Mouse (Mus musculus) lung, postnatal 10 days (tissue): ENCODE data around the gene Gm47996.
"Not testable (repeated sequence)": the region's sequence is repeated elsewhere in the genome, so short reads cannot be mapped to it uniquely, and the experiment has no call there.

ENCODE experiments used
- DNase-seq: peaks from one replicate; pipeline ENCODE4 v3.0.0; 2021

Gene Gm47996

GRCm38 (mm10) chr1:151208493-151208892 is 1.4 kb upstream of the Gm47996 start:
- DNase-seq = not testable (repeated sequence)

- not testable (repeated sequence) for DNase-seq
These were observed 987 bp upstream of the Gm47996 start for GRCm38 (mm10) chr1:151208944-151209343.

- not testable (repeated sequence) for DNase-seq
These were observed 1.7 kb downstream of the Gm47996 start for GRCm38 (mm10) chr1:151211666-151212065.

- no peak for DNase-seq
These were observed 4.9 kb downstream of the Gm47996 start for GRCm38 (mm10) chr1:151214862-151215261.

- no peak for DNase-seq
These were observed 6.1 kb downstream of the Gm47996 start for GRCm38 (mm10) chr1:151215985-151216384.

GRCm38 (mm10) chr1:151216417-151216816 is 6.5 kb downstream of the Gm47996 start:
- no peak for DNase-seq

- DNase-seq = no peak
These were observed 9.1 kb downstream of the Gm47996 start for GRCm38 (mm10) chr1:151219045-151219444.

- no peak for DNase-seq
These were observed 10.2 kb downstream of the Gm47996 start for GRCm38 (mm10) chr1:151220098-151220497.

- no peak for DNase-seq
These were observed 12.8 kb downstream of the Gm47996 start for GRCm38 (mm10) chr1:151222561-151223267.

GRCm38 (mm10) chr1:151223377-151223776 is 13.4 kb downstream of the Gm47996 start:
- no peak for DNase-seq

- DNase-seq = no peak
These were observed 14.6 kb downstream of the Gm47996 start for GRCm38 (mm10) chr1:151224536-151224935.

GRCm38 (mm10) chr1:151227506-151227905 is 17.6 kb downstream of the Gm47996 start:
- DNase-seq = no peak

GRCm38 (mm10) chr1:151228320-151228989 is 18.5 kb downstream of the Gm47996 start:
- DNase-seq = no peak

- DNase-seq = no peak
These were observed 22.4 kb downstream of the Gm47996 start for GRCm38 (mm10) chr1:151232346-151232745.

- no peak for DNase-seq
These were observed 23.8 kb downstream of the Gm47996 start for GRCm38 (mm10) chr1:151233756-151234155.

GRCm38 (mm10) chr1:151235574-151235973 is 25.6 kb downstream of the Gm47996 start:
- DNase-seq = no peak

GRCm38 (mm10) chr1:151236141-151236930 is 26.4 kb downstream of the Gm47996 start:
- DNase-seq = peak; percentile 49

GRCm38 (mm10) chr1:151237780-151238179 is 27.8 kb downstream of the Gm47996 start:
- peak; percentile 21 for DNase-seq

- no peak for DNase-seq
These were observed 33.4 kb downstream of the Gm47996 start for GRCm38 (mm10) chr1:151243332-151243731.

GRCm38 (mm10) chr1:151244013-151244412 is 34.1 kb downstream of the Gm47996 start:
- no peak for DNase-seq

GRCm38 (mm10) chr1:151244761-151245160 is 34.8 kb downstream of the Gm47996 start:
- DNase-seq = peak; percentile 9

GRCm38 (mm10) chr1:151245165-151245564 is 35.2 kb downstream of the Gm47996 start:
- peak; percentile 8 for DNase-seq

- DNase-seq = no peak
These were observed 35.9 kb downstream of the Gm47996 start for GRCm38 (mm10) chr1:151245846-151246245.

GRCm38 (mm10) chr1:151250109-151250508 is 40.2 kb downstream of the Gm47996 start:
- DNase-seq = no peak
